Mouse (Mus musculus): ENCODE data around the gene 2310011J03Rik. TPM values are rescaled to one million over a fixed set of nuclear protein-coding genes. Genes with fewer than 3 reads are reported as not detected.

2310011J03Rik gene
- polyA plus RNA-seq, 1 experiment = 47.8 TPM

DNA sequence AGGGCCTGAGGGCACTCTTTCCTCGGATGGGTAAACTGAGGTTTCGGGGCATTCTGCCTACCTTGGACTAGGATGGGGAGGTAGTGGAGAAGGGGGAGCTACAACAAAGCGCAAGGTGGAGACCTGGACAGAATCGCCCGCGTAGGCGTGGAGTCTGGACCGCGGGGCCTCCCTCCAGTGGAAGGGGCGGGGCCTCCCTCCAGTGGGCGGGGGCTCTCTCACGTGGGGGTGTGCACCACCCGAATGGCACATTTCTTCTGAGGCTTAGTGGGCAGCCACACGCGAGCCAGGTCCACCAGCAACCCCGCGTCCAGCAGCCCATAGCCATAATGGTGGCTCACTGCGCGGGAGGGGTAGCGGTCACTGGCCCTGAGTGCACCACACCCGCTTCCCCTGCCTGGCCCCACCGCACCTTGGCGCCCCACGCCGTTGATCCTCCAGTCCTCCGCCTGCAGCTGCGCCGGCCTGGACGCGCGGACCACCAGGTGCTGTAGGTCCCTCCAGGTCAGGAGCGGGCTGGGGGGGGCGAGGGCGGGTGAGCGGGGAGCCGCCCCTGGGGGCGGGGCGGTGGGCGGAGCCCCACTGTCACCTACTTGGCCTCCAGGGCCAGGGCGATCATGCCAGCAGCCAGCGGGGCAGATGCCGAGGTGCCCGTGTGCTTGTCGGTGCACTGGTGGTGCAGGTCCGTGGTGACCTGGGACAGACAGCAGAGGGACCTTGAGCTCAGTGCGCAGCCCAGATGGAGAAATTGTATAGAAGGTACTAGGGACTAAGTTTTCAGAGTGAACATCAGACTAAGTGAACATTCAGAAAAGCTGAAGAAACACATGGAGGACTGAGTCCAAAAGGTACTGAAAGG is 3.2 kb upstream of the 2310011J03Rik start:
- 2% methylated on average over 45 of the region's 46 CpGs for WGBS
- Histone ChIP-seq H3K4me3 (ENCODE audit: insufficient read depth, low read depth, low read length) (peak overlapping the region; percentile 63), H3K4me1 (ENCODE audit: control insufficient read depth, insufficient read depth, low read length) (peaks cover 7% of the 10 kb centered on the region), H3K36me3 (ENCODE audit: control insufficient read depth, insufficient read depth, low read length) (no peaks in the 10 kb centered on the region), H3K27ac (ENCODE audit: insufficient read depth, low read depth, low read length) (peak overlapping the region; percentile 85), H3K27me3 (replicated peaks; ENCODE audit: control insufficient read depth, insufficient read depth, low read length) (no peaks in the 10 kb centered on the region)
- TF ChIP-seq CTCF (conservative IDR thresholded peaks at IDR 0.05; ENCODE audit: insufficient read depth, insufficient read length, low read depth, low read length) (0 out of 2 replicates have a peak, but pooled peaks have one; percentile 5), POLR2A (IDR thresholded peaks at IDR 0.05; ENCODE audit: low read depth, low read length) (no peak)
- DNase-seq = peak; percentile 85

- WGBS = 2% methylated on average over 28 of the region's 28 CpGs
- peak; percentile 14; the same call in 1 of the 2 replicates for TF ChIP-seq CTCF (conservative IDR thresholded peaks at IDR 0.05; ENCODE audit: insufficient read depth, insufficient read length, low read depth, low read length)
- TF ChIP-seq POLR2A (IDR thresholded peaks at IDR 0.05; ENCODE audit: low read depth, low read length) = no peak
- H3K27ac ChIP-seq (ENCODE audit: insufficient read depth, low read depth, low read length) = no peak overlapping the region
- DNase-seq = peak; percentile 39
- H3K4me1 ChIP-seq (ENCODE audit: control insufficient read depth, insufficient read depth, low read length) = peaks cover 7% of the 10 kb centered on the region
- no peaks in the 10 kb centered on the region for H3K27me3 ChIP-seq (replicated peaks; ENCODE audit: control insufficient read depth, insufficient read depth, low read length)
- H3K36me3 ChIP-seq (ENCODE audit: control insufficient read depth, insufficient read depth, low read length) = no peaks in the 10 kb centered on the region
- H3K4me3 ChIP-seq (ENCODE audit: insufficient read depth, low read depth, low read length) = peak overlapping the region; percentile 63
These were observed 2.5 kb upstream of the 2310011J03Rik start for GRCm38 (mm10) chr10:80322811-80323211.

DNA sequence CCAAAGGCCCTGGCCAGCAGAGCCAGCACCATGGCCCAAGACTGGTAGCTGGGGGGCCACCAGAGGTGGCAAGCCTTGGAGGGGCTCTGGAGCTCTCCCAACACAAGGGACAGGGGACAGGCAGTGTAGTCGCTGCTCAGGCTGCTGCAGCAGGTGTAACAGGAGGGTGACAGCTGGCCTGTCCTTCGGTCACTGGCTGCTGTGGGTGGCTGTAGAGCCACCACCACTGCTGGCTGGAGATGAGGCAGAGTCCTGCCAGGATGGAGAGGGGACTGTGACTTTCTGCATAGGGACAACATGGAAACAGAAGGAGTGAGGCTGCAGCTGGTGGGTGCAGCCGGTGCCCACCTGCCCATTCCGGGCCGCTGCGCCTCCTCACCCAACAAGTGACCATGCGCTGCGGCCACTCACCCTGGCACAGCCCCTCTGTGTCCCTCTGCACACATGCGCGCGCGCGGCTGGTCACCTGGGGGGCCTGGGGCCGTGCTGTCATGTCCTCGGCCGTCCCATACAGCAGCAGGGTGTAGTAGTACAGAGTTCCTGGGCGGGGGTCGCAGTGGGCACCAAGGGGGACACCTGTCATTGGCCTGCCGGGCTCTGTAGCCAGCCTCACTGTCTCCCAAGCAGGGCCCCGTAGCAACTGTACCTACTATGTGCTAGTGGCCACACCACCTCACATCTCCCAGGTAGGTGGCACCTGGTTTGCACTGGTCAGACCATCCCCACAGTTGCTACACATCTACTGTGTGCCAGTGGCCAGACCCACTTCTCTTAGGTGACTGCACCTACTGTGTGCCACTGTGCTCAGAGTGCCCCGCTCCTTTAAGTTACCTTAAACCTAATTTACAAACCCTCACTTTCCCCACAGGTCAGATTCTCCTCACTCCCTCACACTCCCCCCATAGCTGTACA is 1.6 kb upstream of the 2310011J03Rik start:
- Histone ChIP-seq H3K4me1 (ENCODE audit: control insufficient read depth, insufficient read depth, low read length) (peaks cover 7% of the 10 kb centered on the region), H3K27ac (ENCODE audit: insufficient read depth, low read depth, low read length) (no peak overlapping the region), H3K4me3 (ENCODE audit: insufficient read depth, low read depth, low read length) (no peak overlapping the region), H3K27me3 (replicated peaks; ENCODE audit: control insufficient read depth, insufficient read depth, low read length) (no peaks in the 10 kb centered on the region), H3K36me3 (ENCODE audit: control insufficient read depth, insufficient read depth, low read length) (no peaks in the 10 kb centered on the region)
- DNase-seq = no peak
- 94% methylated on average over 21 of the region's 21 CpGs for WGBS
- TF ChIP-seq POLR2A (IDR thresholded peaks at IDR 0.05; ENCODE audit: low read depth, low read length) = no peak
- TF ChIP-seq CTCF (conservative IDR thresholded peaks at IDR 0.05; ENCODE audit: insufficient read depth, insufficient read length, low read depth, low read length) = no peak

GRCm38 (mm10) chr10:80321014-80321669 is 805 bp upstream of the 2310011J03Rik start:
- 65% methylated on average over 6 of the region's 6 CpGs for WGBS
- Histone ChIP-seq H3K27ac (ENCODE audit: insufficient read depth, low read depth, low read length) (no peak overlapping the region), H3K36me3 (ENCODE audit: control insufficient read depth, insufficient read depth, low read length) (no peaks in the 10 kb centered on the region), H3K27me3 (replicated peaks; ENCODE audit: control insufficient read depth, insufficient read depth, low read length) (no peaks in the 10 kb centered on the region), H3K4me1 (ENCODE audit: control insufficient read depth, insufficient read depth, low read length) (peaks cover 7% of the 10 kb centered on the region), H3K4me3 (ENCODE audit: insufficient read depth, low read depth, low read length) (no peak overlapping the region)
- DNase-seq = no peak
- TF ChIP-seq CTCF (conservative IDR thresholded peaks at IDR 0.05; ENCODE audit: insufficient read depth, insufficient read length, low read depth, low read length) (no peak), POLR2A (IDR thresholded peaks at IDR 0.05; ENCODE audit: low read depth, low read length) (no peak)

- TF ChIP-seq POLR2A (IDR thresholded peaks at IDR 0.05; ENCODE audit: low read depth, low read length) = no peak
- TF ChIP-seq CTCF (conservative IDR thresholded peaks at IDR 0.05; ENCODE audit: insufficient read depth, insufficient read length, low read depth, low read length) = no peak
- WGBS = 42% methylated on average over 10 of the region's 10 CpGs
- Histone ChIP-seq H3K4me3 (ENCODE audit: insufficient read depth, low read depth, low read length) (no peak overlapping the region), H3K4me1 (ENCODE audit: control insufficient read depth, insufficient read depth, low read length) (peaks cover 7% of the 10 kb centered on the region), H3K27ac (ENCODE audit: insufficient read depth, low read depth, low read length) (no peak overlapping the region), H3K36me3 (ENCODE audit: control insufficient read depth, insufficient read depth, low read length) (no peaks in the 10 kb centered on the region), H3K27me3 (replicated peaks; ENCODE audit: control insufficient read depth, insufficient read depth, low read length) (no peaks in the 10 kb centered on the region)
- DNase-seq = no peak
These were observed 3.3 kb downstream of the 2310011J03Rik start for GRCm38 (mm10) chr10:80317011-80317410.

GRCm38 (mm10) chr10:80316359-80316781 is 4.0 kb downstream of the 2310011J03Rik start:
- Histone ChIP-seq H3K36me3 (ENCODE audit: control insufficient read depth, insufficient read depth, low read length) (no peaks in the 10 kb centered on the region), H3K4me3 (ENCODE audit: insufficient read depth, low read depth, low read length) (no peak overlapping the region), H3K4me1 (ENCODE audit: control insufficient read depth, insufficient read depth, low read length) (peaks cover 7% of the 10 kb centered on the region), H3K27me3 (replicated peaks; ENCODE audit: control insufficient read depth, insufficient read depth, low read length) (no peaks in the 10 kb centered on the region), H3K27ac (ENCODE audit: insufficient read depth, low read depth, low read length) (no peak overlapping the region)
- TF ChIP-seq CTCF (conservative IDR thresholded peaks at IDR 0.05; ENCODE audit: insufficient read depth, insufficient read length, low read depth, low read length) = no peak
- no peak for TF ChIP-seq POLR2A (IDR thresholded peaks at IDR 0.05; ENCODE audit: low read depth, low read length)
- no peak for DNase-seq
- 31% methylated on average over 11 of the region's 11 CpGs for WGBS
